Mouse (Mus musculus) limb, embryonic 11.5 days (tissue): ENCODE results near the gene Psrc1. TPM values are rescaled to one million over a fixed set of nuclear protein-coding genes. Genes with fewer than 3 reads are reported as not detected.

Experiments used
- ATAC-seq: fragments of 200-750 bp; cut with Nextera tagmentation; 2 replicates; pipeline ENCODE4 v1.8.0; 2017; ENCODE audit warnings: low read depth; ENCODE audit not compliant: insufficient number of reproducible peaks, low FRiP score, low TSS enrichment
- DNase-seq: peaks from one replicate; pipeline ENCODE4 v3.0.0-alpha.2; 2015; ENCODE audit warnings: low spot score
- H3K27ac ChIP-seq: fragments of 300-500 bp; sonication (generic); replicated peaks from 2 replicates; pipeline ENCODE4 v1.5.1; 2014; ENCODE audit warnings: low read depth, mild to moderate bottlenecking, low read length
- H3K27me3 ChIP-seq: fragments of 300-500 bp; sonication (generic); 2 replicates; pipeline ENCODE4 v1.6.1; 2014; ENCODE audit warnings: mild to moderate bottlenecking, low read length, mixed read lengths; ENCODE audit not compliant: control insufficient read depth, insufficient read depth
- H3K36me3 ChIP-seq: fragments of 300-500 bp; sonication (generic); 2 replicates; pipeline ENCODE4 v1.6.1; 2014; ENCODE audit warnings: mild to moderate bottlenecking, low read length, moderate library complexity, mixed read lengths; ENCODE audit not compliant: control insufficient read depth, insufficient read depth
- H3K4me1 ChIP-seq: fragments of 300-500 bp; sonication (generic); 2 replicates; pipeline ENCODE4 v1.6.1; 2014; ENCODE audit warnings: low read length, mixed read lengths; ENCODE audit not compliant: control insufficient read depth, insufficient read depth
- H3K4me2 ChIP-seq: fragments of 300-500 bp; sonication (generic); 2 replicates; pipeline ENCODE4 v1.6.1; 2014; ENCODE audit warnings: low read depth, mild to moderate bottlenecking, moderate library complexity; ENCODE audit not compliant: severe bottlenecking
- H3K4me3 ChIP-seq: fragments of 300-500 bp; sonication (generic); 2 replicates; pipeline ENCODE4 v1.5.1; 2014; ENCODE audit warnings: low read depth, low read length
- H3K9ac ChIP-seq: fragments of 300-500 bp; sonication (generic); 2 replicates; pipeline ENCODE4 v1.6.1; 2014; ENCODE audit warnings: mild to moderate bottlenecking, low read length
- H3K9me3 ChIP-seq: fragments of 300-500 bp; sonication (generic); 2 replicates; pipeline ENCODE4 v1.6.1; 2016; ENCODE audit warnings: low read length; ENCODE audit not compliant: control insufficient read depth
- WGBS: fragments of 180-500 bp; shearing (Covaris S2); extraction: QIAGEN DNeasy Blood & Tissue Kit; methylation state at CpG from one replicate; pipeline ENCODE4 v1.1.7; 2014; 5-methylcytosine and 5-hydroxymethylcytosine counted together
- polyA plus RNA-seq: library from polyadenylated mRNA; unstranded; fragments of >200 nt; fragmentation: Nextera tagmentation; extraction: Ambion mirVana; gene quantifications from 2 replicates; pipeline ENCODE4 v1.2.1, GENCODE M21; 2014

Psrc1 gene
- polyA plus RNA-seq, 1 experiment from 2014 or later, result 79.5 TPM

GRCm38 (mm10) chr3:108392793-108393192 lies 9.2 kb downstream of the Psrc1 start:
- Histone ChIP-seq H3K9me3 (no peaks in the 10 kb centered on the region), H3K27me3 (no peaks in the 10 kb centered on the region), H3K27ac (no peak overlapping the region), H3K4me3 (no peak overlapping the region), H3K4me2 (no peak overlapping the region), H3K36me3 (no peaks in the 10 kb centered on the region), H3K9ac (0 out of 2 replicates have a peak overlapping the region, but pooled peaks have one; percentile 12), H3K4me1 (0 out of 2 replicates have a peak, but pooled peaks cover 6% of the 10 kb centered on the region)
- ATAC-seq (no peak), DNase-seq (no peak)
- WGBS, result 52% methylated on average over 15 of the region's 15 CpGs

GRCm38 (mm10) chr3:108398281-108398680 lies 14.6 kb downstream of the Psrc1 start:
- no peak overlapping the region for H3K4me2 ChIP-seq
- H3K9me3 ChIP-seq, result no peaks in the 10 kb centered on the region
- DNase-seq (no peak), ATAC-seq (no peak)
- no peaks in the 10 kb centered on the region for H3K27me3 ChIP-seq
- 84% methylated on average over 9 of the region's 9 CpGs for whole genome bisulfite sequencing
- no peaks in the 10 kb centered on the region for H3K36me3 ChIP-seq
- H3K9ac ChIP-seq, result no peak overlapping the region
- no peak overlapping the region for H3K4me3 ChIP-seq
- no peak overlapping the region for H3K27ac ChIP-seq
- no peaks in the 10 kb centered on the region for H3K4me1 ChIP-seq

- 85% methylated on average over 5 of the region's 5 CpGs for WGBS
These were observed 16.8 kb downstream of the Psrc1 start for GRCm38 (mm10) chr3:108400442-108400841.

GRCm38 (mm10) chr3:108401692-108402527 lies 18.3 kb downstream of the Psrc1 start:
- DNase-seq (peak; percentile 92), ATAC-seq (peak; percentile 86)
- 33% methylated on average over 22 of the region's 22 CpGs for WGBS
- no peaks in the 10 kb centered on the region for H3K36me3 ChIP-seq
- no peaks in the 10 kb centered on the region for H3K4me1 ChIP-seq
- H3K9me3 ChIP-seq, result no peaks in the 10 kb centered on the region
- no peaks in the 10 kb centered on the region for H3K27me3 ChIP-seq
- H3K4me3 ChIP-seq, result no peak overlapping the region
- no peak overlapping the region for H3K27ac ChIP-seq
- no peak overlapping the region for H3K4me2 ChIP-seq
- peak overlapping the region; percentile 27; the same call in 1 of the 2 replicates for H3K9ac ChIP-seq

More at GRCm38 (mm10) chr3:108400442-108400841, 16.8 kb downstream of the Psrc1 start:
- no peak overlapping the region for H3K27ac ChIP-seq
- H3K4me3 ChIP-seq, result no peak overlapping the region
- no peak overlapping the region for H3K9ac ChIP-seq
- no peaks in the 10 kb centered on the region for H3K27me3 ChIP-seq
- H3K36me3 ChIP-seq, result no peaks in the 10 kb centered on the region
- H3K9me3 ChIP-seq, result no peaks in the 10 kb centered on the region
- no peaks in the 10 kb centered on the region for H3K4me1 ChIP-seq
- DNase-seq (no peak), ATAC-seq (no peak)
- no peak overlapping the region for H3K4me2 ChIP-seq

GRCm38 (mm10) chr3:108402528-108402920 lies 18.9 kb downstream of the Psrc1 start:
- DNase-seq, result no peak
- H3K27me3 ChIP-seq, result no peaks in the 10 kb centered on the region
- H3K27ac ChIP-seq, result no peak overlapping the region
- H3K9me3 ChIP-seq, result no peaks in the 10 kb centered on the region
- H3K4me3 ChIP-seq, result no peak overlapping the region
- H3K4me2 ChIP-seq, result no peak overlapping the region
- no peak overlapping the region for H3K9ac ChIP-seq
- 94% methylated on average over 15 of the region's 15 CpGs for WGBS
- no peak for ATAC-seq
- H3K4me1 ChIP-seq, result no peaks in the 10 kb centered on the region
- H3K36me3 ChIP-seq, result no peaks in the 10 kb centered on the region

GRCm38 (mm10) chr3:108405536-108406305 lies 22.1 kb downstream of the Psrc1 start:
- no peak for ATAC-seq
- Histone ChIP-seq H3K4me1 (no peaks in the 10 kb centered on the region), H3K4me3 (no peak overlapping the region)

GRCm38 (mm10) chr3:108406306-108406885 lies 22.8 kb downstream of the Psrc1 start:
- DNase-seq (no peak), ATAC-seq (no peak)
- no peaks in the 10 kb centered on the region for H3K9me3 ChIP-seq
- WGBS, result 91% methylated on average over 24 of the region's 24 CpGs
- H3K9ac ChIP-seq, result no peak overlapping the region
- H3K36me3 ChIP-seq, result no peaks in the 10 kb centered on the region
- H3K27me3 ChIP-seq, result no peaks in the 10 kb centered on the region
- no peak overlapping the region for H3K4me2 ChIP-seq
- no peaks in the 10 kb centered on the region for H3K4me1 ChIP-seq
- no peak overlapping the region for H3K4me3 ChIP-seq
- H3K27ac ChIP-seq, result no peak overlapping the region

More at GRCm38 (mm10) chr3:108405536-108406305, 22.1 kb downstream of the Psrc1 start:
- H3K36me3 ChIP-seq, result no peaks in the 10 kb centered on the region
- WGBS, result 58% methylated on average over 14 of the region's 14 CpGs
- H3K4me2 ChIP-seq, result no peak overlapping the region
- H3K9me3 ChIP-seq, result no peaks in the 10 kb centered on the region
- no peak overlapping the region for H3K9ac ChIP-seq
- H3K27ac ChIP-seq, result no peak overlapping the region
- DNase-seq, result no peak
- no peaks in the 10 kb centered on the region for H3K27me3 ChIP-seq

GRCm38 (mm10) chr3:108408517-108409008 lies 24.9 kb downstream of the Psrc1 start:
- no peak overlapping the region for H3K27ac ChIP-seq
- H3K9ac ChIP-seq, result no peak overlapping the region
- DNase-seq (no peak), ATAC-seq (no peak)
- no peaks in the 10 kb centered on the region for H3K4me1 ChIP-seq
- H3K4me3 ChIP-seq, result no peak overlapping the region
- 90% methylated on average over 8 of the region's 8 CpGs for WGBS
- no peaks in the 10 kb centered on the region for H3K27me3 ChIP-seq
- no peak overlapping the region for H3K4me2 ChIP-seq
- peaks cover 3% of the 10 kb centered on the region; the same call in 1 of the 2 replicates for H3K36me3 ChIP-seq
- H3K9me3 ChIP-seq, result no peaks in the 10 kb centered on the region
